Mouse (Mus musculus): ENCODE data around the gene Kifap3. TPM values are rescaled to one million over a fixed set of nuclear protein-coding genes. Genes with fewer than 3 reads are reported as not detected.

Kifap3 gene
- total and polyA plus RNA-seq, 2 experiments from 2014 or later, result 157 to 159 TPM

- DNase-seq (ENCODE audit: low spot score) (no peak), ATAC-seq (ENCODE audit: low FRiP score) (no peak)
- no peak overlapping the region for H3K4me3 ChIP-seq (ENCODE audit: low read depth, low read length)
- no peak for TF ChIP-seq CTCF (IDR thresholded peaks at IDR 0.05)
- H3K4me2 ChIP-seq (ENCODE audit: low read depth, low read length, poor library complexity, severe bottlenecking), result no peak overlapping the region
- no peaks in the 10 kb centered on the region for H3K9me3 ChIP-seq (ENCODE audit: low read length)
- WGBS, result 91% methylated on average over 10 of the region's 10 CpGs
- H3K36me3 ChIP-seq (ENCODE audit: insufficient read depth, low read length), result peaks cover 7% of the 10 kb centered on the region; the same call in 1 of the 2 replicates
- no peaks in the 10 kb centered on the region for H3K27me3 ChIP-seq (ENCODE audit: insufficient read depth, low read length)
- H3K27ac ChIP-seq (ENCODE audit: low read depth, low read length), result no peak overlapping the region
- no peaks in the 10 kb centered on the region for H3K4me1 ChIP-seq (ENCODE audit: insufficient read depth, low read length)
- no peak overlapping the region for H3K9ac ChIP-seq (replicated peaks; ENCODE audit: low read length, poor library complexity, severe bottlenecking)
Measured at GRCm38 (mm10) chr1:163964008-163964689, 184.8 kb downstream of the Kifap3 start.

Other genes starting within 250 kb of the Kifap3 start
- 0.55 and 1.5 TPM in 2 replicates for gene Mettl11b, start 54.4 kb upstream of the Kifap3 start, total RNA-seq (2014; rRNA removed)
- gene Mettl11b, start 54.4 kb upstream of the Kifap3 start, polyA plus RNA-seq (2015; fragmentation: Nextera tagmentation; extraction: Ambion mirVana), result 1.4 and 1.8 TPM in 2 replicates
- gene Scyl3, start 149.5 kb downstream of the Kifap3 start, total RNA-seq (2014; rRNA removed), result 15.7 and 16.6 TPM in 2 replicates
- gene Scyl3, start 149.5 kb downstream of the Kifap3 start, polyA plus RNA-seq (2015; fragmentation: Nextera tagmentation; extraction: Ambion mirVana), result 11.9 and 12.3 TPM in 2 replicates
- 5.2 and 5.6 TPM in 2 replicates for gene BC055324, start 215.2 kb downstream of the Kifap3 start, total RNA-seq (2014; rRNA removed)
- 1.8 TPM in 2 replicates for gene BC055324, start 215.2 kb downstream of the Kifap3 start, polyA plus RNA-seq (2015; fragmentation: Nextera tagmentation; extraction: Ambion mirVana)
- gene Mettl18, start 215.3 kb downstream of the Kifap3 start, total RNA-seq (2014; rRNA removed), result 3.6 and 6.9 TPM in 2 replicates
- gene Mettl18, start 215.3 kb downstream of the Kifap3 start, polyA plus RNA-seq (2015; fragmentation: Nextera tagmentation; extraction: Ambion mirVana), result 4.9 and 5.2 TPM in 2 replicates

All from midbrain, postnatal 0 days (tissue).